Mouse (Mus musculus): ENCODE results near the gene Ccl26.

Ccl26 gene

DNA sequence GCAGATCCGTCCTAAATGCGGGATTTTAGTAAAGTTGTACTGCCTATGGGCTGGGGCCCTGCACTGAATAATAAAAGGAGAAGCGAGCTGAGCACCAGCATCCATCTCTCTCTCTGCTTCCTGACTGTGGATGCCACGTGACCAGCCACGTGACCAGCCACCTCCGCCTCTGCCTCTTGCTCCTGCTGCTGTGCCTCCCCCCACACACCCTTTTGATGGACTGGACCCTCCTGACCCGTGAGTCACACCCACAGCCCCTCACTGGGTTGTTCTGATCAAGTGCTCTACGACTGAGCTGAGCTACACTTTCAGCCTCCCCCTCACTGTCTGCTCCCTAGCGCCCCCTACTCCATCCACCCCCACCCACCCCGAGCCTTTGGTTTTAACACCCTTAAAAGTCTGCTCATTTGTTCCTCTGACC, 25.6 kb downstream of the Ccl26 start:
- no peak for DNase-seq (ENCODE audit: low spot score in 2 of 2)

DNA sequence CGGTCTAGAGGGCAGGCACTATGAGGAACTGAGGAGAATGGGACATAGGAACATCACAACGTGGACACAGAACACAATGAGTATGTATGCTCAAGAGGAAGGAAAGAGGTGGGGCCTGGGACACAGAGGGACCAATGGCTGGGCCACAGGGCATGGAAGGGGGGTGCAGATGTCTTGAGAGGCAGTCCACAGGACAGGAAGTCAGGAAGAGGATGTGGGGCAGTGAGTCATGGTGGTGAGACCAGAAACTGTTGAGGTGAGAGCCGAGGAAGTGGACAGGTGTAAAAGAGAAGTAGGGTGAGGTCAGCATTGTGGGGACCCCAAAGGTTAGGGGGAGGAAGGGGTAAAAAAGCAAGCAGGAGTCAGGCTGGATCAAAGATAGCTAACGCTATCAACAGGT, 26.0 kb downstream of the Ccl26 start:
- DNase-seq (ENCODE audit: low spot score in 2 of 2): no peak

DNA sequence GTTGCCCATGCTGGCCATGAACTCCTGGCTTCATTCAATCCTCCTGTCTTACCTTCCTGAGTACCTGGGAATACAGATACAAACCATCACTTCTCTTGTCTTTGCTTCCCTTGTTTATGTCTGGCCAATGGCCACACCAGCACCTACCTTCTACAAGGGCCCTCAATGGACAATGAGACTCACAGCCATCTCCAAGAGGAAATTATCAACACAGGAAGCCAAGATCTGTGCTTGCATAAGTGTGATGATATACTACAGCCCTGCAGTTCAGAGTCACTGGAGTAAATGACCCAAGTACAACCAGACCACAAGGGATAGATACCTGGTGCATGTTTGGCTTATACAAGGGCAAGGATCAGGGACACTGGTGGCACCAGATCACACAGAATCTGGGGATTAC, 27.5 kb downstream of the Ccl26 start:
- DNase-seq (ENCODE audit: low spot score in 2 of 2): no peak

DNA sequence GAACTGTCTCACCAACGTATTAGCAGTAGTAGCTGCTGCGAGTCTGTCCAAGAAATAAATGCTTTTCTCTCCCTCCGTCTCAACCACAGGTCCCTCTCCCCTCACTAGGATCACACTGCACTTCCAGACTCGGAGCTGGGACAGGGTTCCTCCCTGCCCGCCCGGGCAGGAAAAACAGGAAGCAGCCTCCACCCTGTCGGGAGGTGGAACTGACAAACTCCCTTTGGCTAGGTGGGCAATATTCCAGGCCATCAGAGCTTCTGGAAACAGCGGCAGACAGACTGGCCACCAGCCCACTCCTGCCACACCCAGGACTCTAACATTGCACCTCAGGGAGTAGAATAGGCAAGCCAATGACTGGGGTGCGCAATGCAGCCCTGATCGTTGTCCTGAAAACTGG, 29.9 kb downstream of the Ccl26 start:
- no peak for DNase-seq (ENCODE audit: low spot score in 2 of 2)

DNA sequence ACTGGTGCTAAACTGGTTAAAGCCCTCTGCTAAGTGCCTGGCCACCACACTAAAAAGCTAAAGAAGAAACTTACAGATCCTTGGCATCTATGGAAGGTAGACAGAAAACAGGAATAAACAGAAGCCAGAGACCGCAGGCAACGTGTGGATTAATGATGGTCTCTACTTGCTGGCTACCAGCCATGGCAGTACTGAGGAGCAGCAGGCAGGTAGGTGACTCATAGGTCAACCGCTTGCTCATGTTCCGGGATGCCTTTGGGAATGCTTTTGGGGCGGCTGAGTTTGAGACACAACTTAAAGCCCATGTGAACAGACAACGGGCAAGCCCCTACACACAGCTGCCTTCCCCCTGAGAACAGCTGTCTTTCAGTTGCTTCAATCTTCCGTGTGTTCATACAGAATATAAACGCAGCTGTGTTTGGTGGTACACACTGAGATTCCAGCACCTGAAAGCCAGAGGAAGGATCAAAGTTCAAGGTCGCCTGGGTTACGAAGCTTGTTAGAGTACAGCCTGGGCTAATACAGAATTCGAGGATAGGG, 32.0 kb downstream of the Ccl26 start:
- DNase-seq (ENCODE audit: low spot score in 2 of 2): no peak

DNA sequence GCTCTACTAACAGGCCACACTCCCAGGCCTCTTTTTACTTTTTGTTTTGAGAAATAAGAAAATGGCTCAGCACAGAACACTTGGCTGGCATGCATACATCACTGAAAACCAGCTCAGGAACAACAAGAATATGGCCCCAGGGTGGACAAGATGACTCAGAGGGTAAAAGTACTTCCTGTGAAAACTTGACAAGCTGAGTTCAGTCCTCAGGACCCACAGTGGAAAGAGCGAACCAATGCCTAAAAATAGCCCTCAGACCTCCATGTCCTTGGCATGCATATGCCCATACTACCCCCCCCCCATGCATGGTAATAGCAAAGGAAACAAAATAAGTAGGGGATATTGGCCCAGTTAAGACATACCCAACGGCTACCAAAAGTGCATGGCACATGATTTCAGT, 33.4 kb downstream of the Ccl26 start:
- no peak for DNase-seq (ENCODE audit: low spot score in 2 of 2)

DNA sequence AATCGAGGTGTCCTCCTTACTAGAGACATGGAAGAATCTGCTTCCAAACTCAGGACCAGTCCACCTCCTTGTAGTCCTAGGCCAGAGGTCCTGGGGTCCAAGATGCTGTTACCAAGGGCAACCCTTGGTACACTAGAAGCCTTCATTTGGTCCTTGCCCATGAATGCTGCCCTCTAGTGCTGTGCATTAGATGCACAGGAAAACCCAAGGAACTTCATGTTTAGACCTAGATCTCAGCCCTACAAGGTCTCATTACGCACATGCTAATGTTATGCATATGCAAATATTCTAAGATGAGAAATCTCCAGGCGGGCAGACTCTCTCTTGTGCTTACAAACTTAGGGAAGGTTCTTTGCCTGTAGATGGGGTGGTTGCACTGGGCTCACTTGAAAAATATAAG, 34.1 kb downstream of the Ccl26 start:
- DNase-seq (ENCODE audit: low spot score in 2 of 2): no peak

DNA sequence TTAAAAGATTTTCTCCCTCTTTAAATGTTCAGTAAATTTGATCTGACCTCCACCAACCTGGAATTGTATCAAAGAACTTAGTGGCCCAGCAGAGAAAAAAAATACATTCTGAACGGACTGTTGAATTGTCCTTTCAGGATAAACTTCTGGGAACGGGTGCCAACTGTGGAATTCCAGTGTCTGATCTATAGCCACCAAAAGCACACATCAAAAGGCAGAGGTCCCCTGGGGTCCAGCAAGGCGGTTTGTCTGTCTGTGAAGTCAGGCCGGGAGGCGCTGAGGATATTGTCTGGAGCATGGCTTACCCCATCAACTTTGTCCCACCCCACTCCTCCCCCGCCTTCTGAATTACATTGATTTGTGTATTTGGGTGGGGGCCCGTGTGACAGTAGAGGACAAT, 35.4 kb downstream of the Ccl26 start:
- DNase-seq (ENCODE audit: low spot score in 2 of 2): no peak

DNA sequence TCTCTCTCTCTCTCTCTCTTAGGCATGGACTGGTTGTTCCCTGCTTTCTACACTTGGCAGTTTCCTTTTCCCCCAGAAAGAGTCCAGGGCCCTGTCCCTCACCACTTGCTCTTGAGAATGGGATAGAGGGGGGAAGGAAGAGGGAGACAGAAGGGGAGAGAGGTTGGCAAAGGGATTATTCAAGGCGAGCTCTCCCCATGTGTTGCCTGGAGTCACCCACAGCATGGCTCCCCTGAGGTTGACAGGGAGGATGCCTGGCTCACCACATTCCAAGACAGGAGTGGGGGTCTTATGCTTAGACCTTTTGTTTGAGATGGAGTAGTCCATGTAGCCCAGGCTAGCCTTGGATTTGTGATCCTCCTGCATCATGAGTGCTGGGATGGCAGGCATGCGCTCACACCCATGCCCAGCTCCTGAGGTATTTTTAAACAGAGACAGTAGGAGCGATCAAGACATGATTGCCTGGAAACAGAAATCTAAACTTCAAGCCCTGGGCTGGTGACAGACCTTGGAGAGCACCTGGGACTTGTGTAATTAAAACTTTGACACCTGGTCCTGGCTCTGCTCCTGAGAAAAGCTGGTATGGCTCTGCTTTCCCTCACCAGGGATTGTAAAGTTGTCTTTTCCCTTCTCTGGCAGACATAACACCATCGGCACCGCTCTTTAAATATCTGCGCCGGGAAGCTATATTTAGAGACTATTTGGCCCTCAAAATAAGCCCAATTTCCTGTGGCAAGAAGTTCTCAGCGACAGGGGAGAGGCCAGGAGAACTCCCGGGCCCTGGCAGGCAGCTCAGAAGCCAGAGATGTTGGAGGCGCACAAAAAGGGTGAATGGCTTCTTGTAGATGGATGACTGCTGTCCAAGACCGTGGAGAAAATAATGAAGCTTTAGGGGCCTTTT, 38.5 kb downstream of the Ccl26 start:
- DNase-seq (ENCODE audit: low spot score in 2 of 2): no peak

DNA sequence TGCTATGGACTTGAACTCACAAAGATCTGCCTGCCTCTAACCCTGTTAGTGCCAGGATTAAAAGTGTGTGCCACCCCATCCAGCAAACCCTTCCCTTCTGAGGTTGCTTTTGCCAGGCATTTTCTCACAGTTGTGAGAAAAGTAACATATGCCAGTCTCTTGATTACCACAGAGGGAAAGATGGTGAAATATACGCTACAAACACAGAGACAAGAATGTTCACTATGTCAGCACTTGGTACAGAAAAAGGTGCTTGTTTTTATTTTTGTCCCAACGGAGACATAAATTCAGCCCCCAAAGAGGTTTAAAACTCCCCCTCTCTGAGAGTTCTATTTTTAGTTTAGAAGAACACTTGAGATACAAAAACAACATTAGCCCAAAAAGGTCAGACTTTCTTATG, 39.3 kb downstream of the Ccl26 start:
- no peak for DNase-seq (ENCODE audit: low spot score in 2 of 2)

DNA sequence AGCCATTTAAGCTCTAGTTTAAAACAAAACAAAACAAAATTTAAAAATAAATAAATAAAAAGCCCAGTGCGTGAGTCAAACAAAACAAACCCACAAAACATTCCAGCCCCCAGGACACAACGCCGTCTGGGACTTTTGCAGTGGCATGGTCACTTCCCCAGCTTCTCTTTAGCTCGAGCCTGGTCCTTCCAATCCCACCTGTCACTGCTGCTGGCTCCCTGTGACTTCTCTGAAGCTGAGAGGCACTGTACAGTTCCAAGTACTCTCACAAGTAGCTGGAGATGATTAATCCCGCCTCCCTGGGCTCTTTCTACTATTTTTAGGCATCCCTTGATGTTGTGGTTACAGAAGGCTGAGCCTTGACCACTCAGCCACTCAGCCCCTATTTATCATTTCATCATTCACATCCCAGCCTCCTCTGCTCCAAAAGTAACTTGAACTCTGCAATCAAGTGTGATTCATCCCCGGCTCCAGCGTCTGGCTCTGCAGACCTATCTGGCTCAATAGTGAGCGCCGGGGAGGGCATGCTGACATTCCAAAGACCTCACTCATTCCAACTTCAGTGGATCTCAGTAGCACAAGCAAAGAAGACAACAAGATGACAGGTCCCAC, 41.2 kb downstream of the Ccl26 start:
- DNase-seq (ENCODE audit: low spot score in 2 of 2): no peak

DNA sequence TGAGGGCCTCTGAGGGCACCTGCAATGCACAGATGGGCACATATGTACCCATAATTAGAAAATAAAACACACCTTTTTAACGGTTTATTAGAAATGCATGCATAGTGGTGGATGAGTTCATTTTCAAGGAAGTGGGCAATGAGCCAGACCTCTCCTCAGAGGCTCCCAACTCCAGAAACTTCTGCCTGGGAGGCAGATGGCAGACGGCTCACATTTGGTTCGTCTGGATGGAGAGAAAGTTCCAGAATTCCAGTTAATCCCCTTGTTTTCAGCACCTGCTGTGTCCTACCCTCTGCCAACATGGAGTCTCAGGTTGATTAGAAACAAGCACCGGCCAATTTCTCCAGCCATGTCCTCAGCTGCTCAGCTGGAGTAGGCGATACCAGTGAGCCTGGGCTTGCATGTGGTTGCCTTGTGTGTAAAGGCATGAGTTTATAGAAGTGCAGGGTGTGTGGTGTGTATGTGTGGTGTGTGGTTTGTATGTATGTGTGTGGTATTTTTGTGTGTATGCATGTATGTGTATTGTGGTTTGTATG, 46.0 kb downstream of the Ccl26 start:
- peak; percentile 62 to 69 for DNase-seq (ENCODE audit: low spot score in 2 of 2)

DNA sequence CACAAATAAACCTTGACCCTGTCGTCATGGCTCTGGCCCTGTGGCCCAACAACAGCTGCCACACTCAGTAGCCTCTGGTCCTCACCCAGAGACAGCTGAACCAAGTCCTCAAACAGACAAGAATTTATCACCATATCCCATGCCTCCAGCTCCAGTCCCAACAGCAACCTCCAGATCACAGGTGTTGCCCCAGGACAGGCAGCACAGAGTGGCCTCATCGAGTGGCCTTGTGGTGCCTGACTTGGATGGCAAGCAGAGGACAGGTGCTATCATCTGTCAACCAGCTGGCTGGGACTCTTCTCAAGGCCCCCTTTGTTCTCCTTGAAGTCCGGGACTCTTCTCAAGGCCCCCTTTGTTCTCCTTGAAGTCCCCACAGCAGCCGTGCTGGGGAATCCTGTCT, 50.2 kb downstream of the Ccl26 start:
- no peak for DNase-seq (ENCODE audit: low spot score in 2 of 2)

DNA sequence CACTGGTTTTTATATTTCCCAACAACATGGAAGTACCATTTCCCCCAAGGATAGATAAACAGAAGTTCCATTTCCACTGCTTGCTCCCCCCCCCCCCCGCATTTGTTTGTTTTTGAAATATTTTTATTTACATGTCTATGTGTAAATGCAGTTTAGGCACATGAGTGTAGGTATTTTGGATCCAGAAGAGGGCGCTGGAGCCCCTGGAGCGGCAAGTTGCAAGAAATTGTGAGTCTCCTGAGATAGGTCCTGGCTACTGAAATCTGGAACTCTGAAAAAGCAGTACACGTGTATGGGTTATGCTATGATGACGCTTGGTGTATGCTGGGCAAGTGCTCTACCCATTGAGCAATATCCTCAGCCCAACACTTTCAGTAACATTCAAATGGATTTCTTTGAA, 52.3 kb downstream of the Ccl26 start:
- no peak for DNase-seq (ENCODE audit: low spot score in 2 of 2)

Data from right cerebral cortex, postnatal 10 days (tissue).